Mouse (Mus musculus) right cerebral cortex, adult 2 months (tissue): ENCODE measurements at regions not wholly inside any gene's neighbourhood (a gene's known extent, or its start where the extent isn't known, plus 50 kb on each side); places are given as distances from the start of the nearest gene placed in this dataset.
"Not testable (repeated sequence)": the region's sequence is repeated elsewhere in the genome, so short reads cannot be mapped to it uniquely, and the experiment has no call there.

Source experiments
- DNase-seq, 2 experiments: peaks; one replicate each; pipeline ENCODE4 v3.0.0; 2021 to 2022; ENCODE audit warnings: low spot score in 2 of 2

DNA sequence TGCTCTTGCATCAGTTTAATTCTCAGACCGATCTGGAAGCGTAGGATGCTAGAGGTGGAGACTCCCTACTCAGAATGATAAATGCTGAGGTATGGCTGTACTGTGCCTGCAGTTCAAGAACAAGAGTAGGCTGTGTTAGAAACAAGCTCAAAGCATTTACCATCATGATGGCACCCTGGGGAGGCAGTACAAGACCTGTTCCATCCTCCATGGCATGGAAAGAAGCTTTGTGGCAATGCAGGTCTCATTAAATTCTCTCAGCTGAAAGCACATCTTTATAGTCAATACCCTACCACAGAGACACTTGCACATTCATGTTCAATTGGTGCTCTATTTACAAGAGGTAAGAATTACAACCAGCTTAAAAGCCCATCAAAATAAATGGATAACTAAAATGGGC, 209.5 kb downstream of the Tbl1xr1 start:
- DNase-seq = no peak

DNA sequence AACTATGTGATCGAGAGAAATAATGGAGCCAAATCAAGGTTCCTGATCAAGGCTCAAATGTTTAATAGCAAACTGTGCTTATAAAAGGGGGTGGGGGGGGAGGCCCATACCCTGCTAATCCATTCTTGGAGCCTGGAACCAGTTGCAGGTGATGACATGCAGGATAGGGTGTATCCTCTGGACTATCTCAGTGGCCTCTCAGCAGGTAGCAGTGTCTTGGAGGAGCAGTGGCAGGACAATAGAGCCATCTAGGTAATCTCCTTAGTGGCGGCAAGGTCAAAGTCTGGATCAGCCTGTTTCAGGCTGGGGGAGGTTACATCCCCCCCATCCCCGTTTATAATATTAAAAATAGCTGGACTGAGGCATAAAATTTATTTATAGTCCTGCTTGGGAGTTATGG, 217.0 kb downstream of the Tbl1xr1 start:
- DNase-seq = no peak

DNA sequence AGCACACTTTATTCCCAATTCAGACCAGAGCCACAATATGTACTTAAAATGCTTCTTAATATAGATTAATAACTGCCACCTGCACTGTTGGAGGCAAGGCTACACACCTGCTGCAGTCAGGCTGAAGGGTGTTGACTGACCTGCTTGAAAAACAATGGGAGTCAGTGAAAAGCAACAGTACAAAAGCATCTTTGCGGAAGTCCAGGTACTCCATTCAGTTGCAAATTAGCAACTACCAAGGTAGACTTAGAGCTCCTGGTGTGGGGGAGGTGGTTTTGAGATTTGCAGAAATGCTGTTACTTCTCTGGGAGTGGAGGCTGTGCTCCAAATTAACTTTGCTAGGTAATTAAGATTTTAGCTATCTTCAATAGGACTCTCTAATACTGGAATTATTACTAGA, 217.6 kb downstream of the Tbl1xr1 start:
- DNase-seq = not testable (repeated sequence)

DNA sequence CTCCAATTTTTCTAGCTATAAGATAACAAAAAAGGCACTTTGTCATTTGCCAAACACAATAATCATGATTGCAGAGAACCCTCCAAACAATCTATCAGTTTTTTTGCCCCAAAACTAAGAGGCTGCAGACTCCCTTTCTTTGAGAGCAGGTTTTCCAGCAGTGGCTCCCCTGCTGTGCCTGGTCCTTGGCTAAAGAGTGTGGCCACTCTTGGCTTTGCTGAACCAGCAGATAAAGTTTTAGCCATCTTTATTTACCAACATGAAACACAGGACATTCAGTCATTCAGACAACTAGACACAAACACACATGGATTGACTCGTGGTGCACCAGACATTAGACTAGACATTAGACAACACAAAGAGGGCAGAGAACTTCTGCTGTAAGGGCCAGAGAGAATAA, 220.5 kb downstream of the Tbl1xr1 start:
- DNase-seq = not testable (repeated sequence)

DNA sequence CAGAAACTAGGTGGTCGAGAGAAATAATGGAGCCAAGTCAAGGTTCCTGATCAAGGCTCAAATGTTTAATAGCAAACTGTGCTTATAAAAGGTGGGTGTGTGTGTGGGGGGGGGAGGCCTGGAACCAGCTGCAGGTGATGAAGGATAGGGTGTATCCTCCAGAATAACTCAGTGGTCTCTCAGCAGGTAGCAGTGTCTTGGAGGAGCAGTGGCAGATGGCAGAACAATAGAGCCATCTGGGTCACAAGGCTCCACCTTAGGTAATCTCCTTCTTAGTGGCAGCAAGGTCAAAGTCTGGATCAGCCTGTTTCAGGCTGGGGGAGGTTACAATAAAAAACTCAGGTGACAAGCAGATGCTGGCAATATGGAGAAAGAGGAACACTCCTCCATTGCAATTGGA, 221.4 kb downstream of the Tbl1xr1 start:
- not testable (repeated sequence) for DNase-seq

DNA sequence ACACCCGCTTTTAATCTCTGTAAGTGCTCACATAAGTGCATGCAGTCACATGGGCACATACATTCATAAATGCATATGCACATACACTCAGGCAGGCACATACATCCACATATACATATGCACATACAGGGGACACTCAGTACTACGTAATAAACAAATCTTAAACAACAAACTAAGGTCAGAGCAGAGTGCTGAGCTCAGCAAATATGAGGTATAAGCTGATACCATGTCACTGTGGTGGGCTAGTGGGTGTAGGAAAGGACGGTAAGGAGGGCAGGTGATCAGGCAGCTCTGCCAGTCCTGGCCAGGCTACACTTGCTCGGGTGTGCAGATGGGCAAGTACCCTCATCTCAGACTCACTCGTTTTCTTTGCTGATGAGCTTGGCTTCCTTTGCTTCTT, 224.1 kb downstream of the Tbl1xr1 start:
- DNase-seq = no peak

DNA sequence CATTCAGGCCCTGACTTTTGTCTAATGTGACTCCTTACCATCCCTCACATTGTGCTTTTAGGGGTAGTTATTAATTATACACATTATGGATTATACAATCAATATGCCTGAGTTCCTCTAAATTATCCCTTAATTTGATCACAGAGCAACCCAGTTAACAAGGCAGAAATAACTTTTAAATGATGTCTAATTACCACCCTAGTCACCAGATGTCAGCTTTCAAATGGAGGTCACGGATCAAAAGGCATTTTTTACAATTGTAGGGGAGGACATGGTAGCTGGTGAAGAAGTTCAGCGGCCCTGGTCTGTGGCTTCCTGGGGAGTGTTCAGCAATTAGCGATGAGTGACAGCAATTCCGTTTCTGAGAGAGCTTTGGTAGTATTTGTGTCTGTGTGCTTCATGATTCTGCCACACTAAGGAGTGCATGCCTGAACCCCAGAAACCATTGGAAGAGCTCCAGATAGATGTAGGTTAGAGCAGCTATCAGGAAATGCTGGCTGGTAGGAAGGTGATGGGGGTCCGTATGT, 225.6 kb downstream of the Tbl1xr1 start:
- DNase-seq = no peak

DNA sequence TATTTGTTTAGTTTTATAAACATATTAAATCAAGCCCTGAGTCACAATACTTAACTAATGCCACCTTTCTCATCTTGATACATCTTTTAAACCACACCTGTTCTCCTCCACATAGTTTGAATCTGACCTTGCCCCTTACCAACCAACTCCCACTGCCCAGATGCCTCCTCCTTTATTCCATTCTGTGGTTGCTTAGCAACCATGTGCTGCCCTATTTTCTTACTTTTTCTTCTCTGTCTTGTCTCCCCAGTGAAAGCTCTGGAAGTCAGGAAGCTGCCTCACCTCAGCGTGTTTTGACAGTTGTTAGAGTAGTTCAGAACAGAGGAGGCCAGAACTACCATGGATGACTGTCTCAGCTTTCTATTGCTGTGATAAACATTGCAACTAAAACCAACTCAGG, 227.7 kb downstream of the Tbl1xr1 start:
- DNase-seq = peak in 1 of 2 experiments; percentile 5

DNA sequence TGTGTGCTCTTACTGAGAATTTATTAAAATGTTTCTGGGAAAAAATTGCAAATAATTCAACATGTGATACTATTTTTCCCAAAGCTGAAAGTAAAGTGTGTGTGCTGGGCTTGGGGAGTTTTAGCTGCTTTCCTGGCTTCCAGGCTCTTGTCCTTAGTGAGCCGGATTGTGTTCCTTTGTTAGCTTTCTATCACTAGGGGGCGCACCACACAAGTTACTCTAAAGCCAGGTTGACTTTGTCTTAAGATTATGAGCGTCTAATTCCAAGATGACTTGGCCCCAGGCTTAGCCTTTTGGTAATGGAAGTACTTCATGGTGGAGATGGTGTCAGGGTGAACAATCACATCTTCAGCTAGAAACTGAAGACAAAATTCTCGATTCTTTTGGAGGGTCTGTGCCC, 230.2 kb downstream of the Tbl1xr1 start:
- DNase-seq = no peak

DNA sequence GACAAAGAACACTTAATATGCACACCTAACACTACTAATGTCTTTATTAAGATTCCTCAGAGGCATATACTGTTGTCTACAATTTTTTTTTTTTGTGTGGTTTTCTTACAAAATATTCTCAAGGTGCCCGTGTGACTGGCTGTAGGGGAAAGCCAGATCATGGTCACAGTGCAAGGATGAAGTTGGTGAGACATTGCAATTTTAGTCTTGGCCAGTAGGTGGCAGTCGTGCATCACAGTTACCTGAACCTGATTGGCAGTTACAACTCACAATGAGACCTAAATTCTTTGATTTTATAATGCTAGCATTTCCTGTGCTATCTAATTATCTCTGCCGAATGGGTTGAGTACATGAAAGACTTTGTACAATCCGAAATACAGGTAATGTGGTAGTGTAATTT, 232.5 kb downstream of the Tbl1xr1 start:
- peak; percentile 82 to 88 for DNase-seq

DNA sequence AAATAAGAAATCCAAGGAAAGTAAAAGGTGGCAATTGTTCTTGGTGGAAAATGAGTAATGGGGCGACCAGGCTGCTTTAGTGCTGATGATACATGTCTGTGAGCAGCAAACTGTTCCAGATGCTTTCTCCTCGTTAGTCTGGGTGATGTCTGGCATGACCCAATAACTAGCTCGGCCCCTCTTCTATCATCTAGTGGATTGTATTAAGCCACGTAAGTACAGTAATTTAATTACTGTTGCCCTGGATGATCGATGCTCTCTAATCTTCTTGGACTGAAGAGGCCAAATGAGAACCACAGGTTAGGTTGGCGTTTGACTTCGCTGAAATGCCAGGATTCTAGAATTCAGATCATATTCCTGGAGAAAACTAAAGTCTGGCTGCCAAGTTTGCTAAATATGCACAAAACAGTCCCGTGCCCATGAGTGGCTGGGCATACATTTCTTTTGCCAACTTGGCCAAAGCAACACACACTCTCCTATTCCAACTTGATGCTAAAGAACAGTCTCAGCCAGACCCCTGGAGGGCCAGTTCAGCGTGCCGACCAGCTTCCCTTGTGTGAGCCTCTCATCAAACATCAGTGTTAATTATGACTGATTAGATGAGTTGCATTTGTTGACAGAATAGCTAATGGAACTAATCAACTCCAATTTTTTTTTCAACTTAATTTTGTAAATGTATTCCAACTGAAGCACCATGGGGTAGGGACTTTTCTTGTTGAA, 240.2 kb downstream of the Tbl1xr1 start:
- DNase-seq = no peak

DNA sequence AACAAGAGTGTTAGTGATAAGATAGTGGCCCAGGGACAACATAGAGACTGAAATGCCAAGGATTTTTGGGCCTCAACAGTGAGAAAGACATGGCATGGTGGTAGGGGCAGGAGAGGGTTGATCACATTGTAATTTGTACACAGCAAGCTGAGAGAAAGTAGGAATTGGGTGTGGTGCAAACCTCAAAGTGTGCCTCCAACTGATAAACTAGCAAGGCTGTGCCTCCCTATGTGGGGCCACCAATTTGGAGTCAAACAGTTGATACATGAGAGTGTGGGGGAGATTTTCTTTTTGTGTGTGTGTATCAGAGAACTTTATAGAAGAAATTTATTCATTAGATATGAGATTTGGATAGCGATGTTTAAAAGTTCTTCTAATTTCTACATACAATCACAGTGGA, 244.0 kb downstream of the Tbl1xr1 start:
- DNase-seq = not testable (repeated sequence)

DNA sequence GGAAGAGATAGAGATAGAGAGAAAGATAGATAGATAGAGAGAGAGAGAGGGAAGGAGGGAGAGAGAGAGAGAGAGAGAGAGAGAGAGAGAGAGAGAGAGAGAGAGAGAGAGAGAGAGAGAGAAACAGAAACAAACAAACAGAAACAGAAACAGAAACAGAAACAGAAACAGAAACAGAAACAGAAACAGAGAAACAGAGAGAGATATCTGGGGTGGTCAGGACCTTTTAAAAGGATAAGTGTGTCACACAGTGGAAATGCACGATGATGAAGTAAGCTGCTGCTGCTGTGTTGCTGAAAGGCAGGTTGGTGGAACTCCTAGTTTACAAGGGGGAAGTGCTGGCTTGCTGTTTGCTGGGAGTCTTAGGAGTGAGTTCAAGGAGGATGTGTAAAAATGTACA, 254.8 kb downstream of the Tbl1xr1 start:
- no peak for DNase-seq
